Mouse (Mus musculus) right cerebral cortex, postnatal 36 days (tissue): ENCODE results near the gene Rhbdf2.

Experiments used
- DNase-seq, 2 experiments: peaks; one replicate each; pipeline ENCODE4 v3.0.0; 2022; ENCODE audit warnings: low spot score in 2 of 2, mixed read lengths in 1 of 2

The Rhbdf2 gene

DNA sequence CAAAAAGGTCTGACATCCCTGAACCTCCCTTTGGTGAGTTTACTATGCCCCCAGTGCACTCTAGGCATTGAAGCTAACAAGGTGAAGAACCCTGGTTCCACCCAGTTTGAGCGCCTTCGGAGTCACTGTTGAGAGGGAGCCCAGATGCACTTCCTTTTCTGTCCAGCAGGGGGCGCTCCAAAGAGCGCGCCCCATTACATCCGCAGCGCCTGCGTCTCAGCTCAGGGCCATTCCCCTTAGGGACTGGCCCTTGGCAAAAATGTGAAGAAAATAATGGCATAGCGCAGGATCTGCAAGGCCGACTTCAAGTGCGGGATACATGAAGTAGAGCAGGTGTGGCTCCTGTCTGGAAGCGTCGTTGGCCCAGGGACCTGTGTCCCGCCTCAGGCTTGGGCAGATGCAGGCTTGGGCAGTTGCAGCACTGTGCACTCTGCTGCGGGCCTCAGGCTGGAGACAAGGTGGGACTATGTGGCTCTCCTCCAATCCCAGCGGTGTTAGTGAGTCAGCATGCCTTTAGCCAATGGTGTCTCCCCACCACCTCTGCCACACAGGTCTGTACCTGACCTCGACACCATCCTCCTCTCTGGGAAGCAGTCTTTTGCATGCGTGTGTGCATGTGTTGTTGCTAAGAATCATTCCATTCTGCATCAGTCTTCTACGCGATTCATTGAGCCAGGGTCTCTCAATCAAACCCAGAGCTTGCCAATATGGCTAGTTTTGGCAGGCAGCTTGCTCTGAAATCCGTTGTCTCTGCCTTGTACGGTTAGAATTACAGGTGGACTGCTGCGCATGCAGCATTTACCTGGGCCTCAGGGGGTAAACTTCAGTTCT is 39.8 kb downstream of the Rhbdf2 start:
- DNase-seq = peak in 1 of 2 experiments; percentile 57

GRCm38 (mm10) chr11:116586310-116586709 is 40.5 kb downstream of the Rhbdf2 start, which contains the start of gene Aanat:
Gene Aanat (plus strand): TSS chr11:116586432.
- no peak for DNase-seq

DNA sequence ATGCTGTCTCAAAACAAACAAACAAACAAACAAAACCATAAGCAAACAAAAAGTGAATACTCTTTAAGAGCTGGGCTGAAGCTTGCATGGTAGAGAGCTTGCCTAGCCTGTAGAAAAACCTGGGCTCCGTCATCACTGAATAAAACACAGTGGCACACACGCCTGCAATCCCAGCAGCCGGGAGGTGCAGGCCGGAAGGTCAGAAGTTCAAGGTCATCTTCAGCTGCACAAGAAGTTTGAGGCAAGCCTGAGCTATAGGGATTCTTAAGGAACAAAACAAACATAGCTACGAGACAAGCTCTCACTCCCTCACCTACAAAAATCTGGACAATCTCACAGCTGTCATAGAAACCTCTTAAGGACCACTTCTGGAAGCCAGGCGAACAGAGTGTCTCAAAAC is 41.1 kb downstream of the Rhbdf2 start:
- no peak for DNase-seq

- DNase-seq = peak; percentile 79 to 82
Measured at GRCm38 (mm10) chr11:116581376-116581814, 45.4 kb downstream of the Rhbdf2 start, which contains the start of gene Ube2o. Gene Ube2o (minus strand): TSS chr11:116581447.

- peak; percentile 29 to 37 for DNase-seq
Measured at GRCm38 (mm10) chr11:116580711-116581375, 46.0 kb downstream of the Rhbdf2 start.

GRCm38 (mm10) chr11:116580031-116580652 is 46.7 kb downstream of the Rhbdf2 start:
- no peak for DNase-seq

DNA sequence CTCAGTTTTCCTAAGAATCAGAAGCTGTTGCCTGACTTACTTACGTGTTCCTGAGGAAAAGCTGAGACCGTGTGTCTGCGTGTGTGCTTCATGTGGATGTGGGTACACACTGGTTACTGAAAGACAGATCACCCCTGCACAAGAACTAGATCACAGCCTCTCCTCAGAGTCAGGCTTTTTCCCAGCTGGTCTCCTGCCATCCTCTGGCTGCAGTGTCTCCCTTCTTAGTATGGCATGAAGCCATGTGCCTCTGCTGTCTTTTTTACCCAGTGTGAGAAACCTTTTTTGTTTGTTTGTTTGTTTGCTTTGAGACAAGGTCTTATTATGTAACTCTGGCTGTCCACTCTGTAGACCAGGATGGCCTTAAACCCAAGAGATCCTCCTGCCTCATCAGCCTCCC is 47.5 kb downstream of the Rhbdf2 start:
- DNase-seq = no peak

GRCm38 (mm10) chr11:116575396-116575795 is 51.4 kb downstream of the Rhbdf2 start:
- no peak for DNase-seq

DNA sequence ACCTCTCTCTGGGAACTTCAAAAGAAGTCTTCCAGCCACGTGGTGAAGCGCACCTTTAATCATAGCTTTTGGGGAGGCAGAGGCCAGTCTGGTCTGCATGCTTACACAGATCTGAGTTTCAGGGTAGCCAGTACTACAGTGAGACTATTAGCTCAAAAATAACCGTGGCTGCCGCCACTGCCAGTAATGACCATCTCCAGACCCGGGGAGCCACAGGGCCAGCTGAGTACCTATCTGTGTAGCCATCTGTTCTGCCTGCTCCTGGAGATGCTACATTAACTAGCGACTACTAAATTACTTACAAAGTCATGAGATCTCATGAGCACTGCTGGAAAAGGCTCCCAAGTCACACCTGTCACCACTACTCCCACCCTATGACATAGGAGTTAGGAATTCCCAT is 51.8 kb downstream of the Rhbdf2 start:
- DNase-seq = no peak

- no peak for DNase-seq
Measured at GRCm38 (mm10) chr11:116574486-116574885, 52.3 kb downstream of the Rhbdf2 start.

- DNase-seq = peak in 1 of 2 experiments; percentile 49
Measured at GRCm38 (mm10) chr11:116572756-116573543, 53.9 kb downstream of the Rhbdf2 start.

GRCm38 (mm10) chr11:116571767-116572679 is 54.8 kb downstream of the Rhbdf2 start:
- DNase-seq = no peak

DNA sequence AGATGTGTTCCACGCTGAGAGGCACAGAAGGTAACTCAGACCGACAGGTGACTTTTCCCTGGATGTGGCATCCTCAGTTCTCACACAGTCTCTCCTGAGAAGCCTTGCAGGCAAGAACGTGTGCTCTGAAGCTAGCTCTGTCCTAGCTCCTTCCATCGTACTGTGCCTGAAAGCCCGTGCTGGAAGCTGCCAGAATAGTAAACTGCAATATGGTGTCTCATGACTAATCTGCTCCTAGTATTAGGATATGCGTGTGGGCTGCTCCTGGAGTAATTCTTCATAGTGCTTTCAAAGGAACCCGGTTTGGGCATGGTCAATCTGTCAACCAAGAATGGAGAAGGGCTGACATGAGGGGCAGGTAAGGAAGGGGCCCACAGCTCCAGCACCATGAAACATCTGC is 56.0 kb downstream of the Rhbdf2 start:
- no peak for DNase-seq

DNA sequence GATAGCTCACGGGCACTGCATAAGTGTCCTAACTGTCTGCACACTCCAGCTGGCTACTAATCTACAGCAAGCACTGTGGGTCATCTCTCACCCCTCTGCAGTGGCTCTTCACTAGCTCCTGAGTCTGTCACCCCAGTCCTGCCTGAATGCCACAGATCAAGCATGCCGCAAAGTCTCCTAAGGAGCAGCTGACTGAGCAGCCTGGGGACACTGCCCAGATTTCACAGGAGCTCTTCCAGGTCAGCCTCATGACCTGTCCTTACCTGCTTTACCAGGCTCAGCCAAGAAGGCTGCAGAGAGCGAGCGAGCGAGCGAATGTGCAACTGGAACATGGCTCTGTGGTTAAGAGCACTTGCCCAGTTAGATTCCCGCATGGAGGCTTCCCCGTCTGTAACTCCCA is 59.3 kb downstream of the Rhbdf2 start:
- no peak for DNase-seq

GRCm38 (mm10) chr11:116565283-116566041 is 61.4 kb downstream of the Rhbdf2 start:
- DNase-seq = no peak

DNA sequence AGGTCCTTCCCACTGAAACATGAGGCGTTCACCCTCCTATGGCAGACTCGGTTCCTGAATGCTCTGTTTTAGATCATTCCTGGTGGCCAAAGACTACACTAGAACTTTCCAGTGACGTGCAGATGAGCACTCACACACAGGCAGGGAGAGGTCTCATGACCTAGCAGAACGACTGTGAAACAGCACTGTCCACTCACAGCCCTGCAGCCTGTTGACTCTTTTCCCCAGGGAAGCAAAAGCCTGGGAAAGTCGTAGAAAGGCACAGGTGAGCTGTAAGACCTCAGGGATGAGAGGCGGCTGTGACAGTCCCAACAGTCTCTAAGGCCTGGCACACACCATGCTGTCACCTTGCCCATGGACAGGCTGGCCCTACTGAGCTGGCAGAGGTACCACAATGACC is 70.5 kb downstream of the Rhbdf2 start:
- no peak for DNase-seq

DNA sequence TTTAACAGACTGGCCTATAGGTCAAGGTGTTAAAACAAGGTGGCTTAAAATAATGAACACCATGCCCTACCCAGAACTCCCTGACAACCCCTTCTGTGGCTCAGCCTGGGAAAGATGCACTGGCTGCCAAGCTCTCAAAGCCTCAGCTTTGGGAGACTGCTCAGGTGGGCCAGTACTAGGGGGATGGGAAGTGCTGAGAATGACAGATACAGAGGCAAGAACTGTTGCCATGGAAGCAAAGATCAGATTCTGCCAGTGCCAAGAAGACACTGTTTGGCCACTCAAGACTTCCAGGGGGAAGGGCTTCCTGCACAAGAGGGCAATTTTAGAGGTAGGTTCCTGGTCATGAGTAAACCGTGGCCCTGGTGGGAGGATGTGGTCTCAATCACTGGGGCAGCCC is 71.2 kb downstream of the Rhbdf2 start:
- no peak for DNase-seq

DNA sequence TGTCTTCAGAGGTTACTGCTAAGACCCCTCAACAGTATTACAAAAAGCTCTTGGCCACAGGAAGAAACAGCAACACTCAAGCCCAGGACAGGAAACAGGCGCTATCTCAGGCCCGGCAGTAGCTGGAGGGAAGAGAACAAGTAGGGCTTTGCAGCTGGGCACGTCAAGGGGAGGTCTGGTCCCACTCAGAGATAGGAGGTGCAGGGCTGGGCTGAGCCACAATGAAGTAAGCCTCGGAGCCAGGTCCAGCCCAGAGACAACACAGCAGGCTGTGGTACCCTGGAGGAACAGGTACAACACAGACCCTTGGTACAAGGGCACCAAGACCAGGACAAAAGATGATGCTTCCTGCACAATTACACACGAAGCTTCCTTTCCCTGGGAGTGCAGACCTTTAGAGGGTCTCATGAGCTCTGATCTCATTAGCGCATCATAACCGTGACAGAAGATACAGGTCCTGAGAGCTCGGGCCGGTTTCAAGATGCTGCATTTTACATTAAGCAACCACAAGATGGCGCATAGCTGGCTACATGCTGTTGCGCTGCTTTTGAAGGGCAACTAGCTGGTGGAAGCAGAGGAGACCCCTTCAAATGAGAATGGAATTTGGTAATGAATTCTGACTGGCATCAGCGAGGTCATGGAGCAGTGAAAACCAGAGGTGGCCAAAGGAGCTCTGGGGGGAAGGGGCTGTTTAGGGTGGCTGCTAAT is 72.5 kb downstream of the Rhbdf2 start:
- DNase-seq = no peak

DNA sequence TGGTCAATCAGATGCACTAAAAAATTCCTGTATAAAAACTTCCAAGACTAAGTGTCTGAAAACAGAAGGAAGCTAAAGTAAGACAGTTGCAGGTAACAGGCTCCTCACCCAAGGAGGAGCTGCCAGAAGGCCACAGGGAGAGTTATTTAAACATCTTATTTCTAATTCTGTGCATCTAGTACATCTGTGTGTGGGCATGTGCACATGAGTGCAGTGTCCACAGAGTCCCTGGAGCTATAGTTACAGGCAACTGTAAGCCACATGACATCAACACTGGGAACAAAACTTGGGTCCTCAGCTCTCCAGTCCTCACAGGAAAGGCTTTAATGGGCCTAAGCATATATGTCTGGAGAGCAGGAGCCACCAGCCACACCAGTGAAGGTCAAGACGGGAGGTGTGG is 74.6 kb downstream of the Rhbdf2 start:
- DNase-seq = peak in 1 of 2 experiments; percentile 70
